Mouse (Mus musculus) heart, postnatal 0 days (tissue): ENCODE results near the gene Ttc16. TPM values are rescaled to one million over a fixed set of nuclear protein-coding genes. Genes with fewer than 3 reads are reported as not detected.

Experiments used
- ATAC-seq: fragments of 200-750 bp; cut with Nextera tagmentation; 2 replicates; pipeline ENCODE4 v1.8.0; 2017; ENCODE audit warnings: low read depth, moderate number of reproducible peaks, moderate library complexity; ENCODE audit not compliant: insufficient read depth
- DNase-seq: peaks from one replicate; pipeline ENCODE4 v3.0.0-alpha.2; 2016; ENCODE audit warnings: low spot score
- H3K27ac ChIP-seq: fragments of 300-500 bp; sonication (generic); 2 replicates; pipeline ENCODE4 v1.5.1; 2014; ENCODE audit warnings: low read depth, mild to moderate bottlenecking
- H3K27me3 ChIP-seq: fragments of 300-500 bp; sonication (generic); 2 replicates; pipeline ENCODE4 v1.6.1; 2014; ENCODE audit warnings: low read length, mixed read lengths; ENCODE audit not compliant: control insufficient read depth, insufficient read depth
- H3K36me3 ChIP-seq: fragments of 300-500 bp; sonication (generic); replicated peaks from 2 replicates; pipeline ENCODE4 v1.6.1; 2014; ENCODE audit warnings: low read length, mixed read lengths; ENCODE audit not compliant: control insufficient read depth, insufficient read depth
- H3K4me1 ChIP-seq: fragments of 300-500 bp; sonication (generic); 2 replicates; pipeline ENCODE4 v1.6.1; 2014; ENCODE audit warnings: antibody characterized with exemption; ENCODE audit not compliant: control insufficient read depth, insufficient read depth
- H3K4me2 ChIP-seq: fragments of 300-500 bp; sonication (generic); 2 replicates; pipeline ENCODE4 v1.6.1; 2014; ENCODE audit warnings: low read depth, mild to moderate bottlenecking, low read length, moderate library complexity
- H3K4me3 ChIP-seq: fragments of 300-500 bp; sonication (generic); 2 replicates; pipeline ENCODE4 v1.5.1; 2014; ENCODE audit warnings: low read depth, low read length
- H3K9ac ChIP-seq: fragments of 300-500 bp; sonication (generic); replicated peaks from 2 replicates; pipeline ENCODE4 v1.6.1; 2014; ENCODE audit warnings: low read depth, low read length, mixed read lengths
- H3K9me3 ChIP-seq: fragments of 300-500 bp; sonication (generic); replicated peaks from 2 replicates; pipeline ENCODE4 v1.6.1; 2016; ENCODE audit warnings: low read length; ENCODE audit not compliant: control insufficient read depth
- CTCF ChIP-seq: IDR thresholded peaks from 2 replicates; pipeline ENCODE4 v1.5.1; 2016; ENCODE audit warnings: antibody characterized with exemption, control low read depth, low read depth
- EP300 ChIP-seq: IDR thresholded peaks from 2 replicates; pipeline ENCODE4 v1.6.1; 2016; ENCODE audit warnings: antibody characterized with exemption, low read depth
- WGBS: fragments of 180-500 bp; shearing (Covaris S2); extraction: QIAGEN DNeasy Blood & Tissue Kit; methylation state at CpG from one replicate; pipeline ENCODE4 v1.1.7; 2014; 5-methylcytosine and 5-hydroxymethylcytosine counted together
- polyA plus RNA-seq: library from polyadenylated mRNA; unstranded; fragments of >200 nt; fragmentation: Nextera tagmentation; extraction: Ambion mirVana; gene quantifications from 2 replicates; pipeline ENCODE4 v1.2.1, GENCODE M21; 2015
- total RNA-seq: library from RNA; depleted of rRNA; stranded (reverse); fragments of >200 nt; gene quantifications from 2 replicates; pipeline ENCODE4 v1.2.3, GENCODE M21; 2014; ENCODE audit warnings: low replicate concordance

Ttc16 gene
- total and polyA plus RNA-seq, 2 experiments from 2014 or later = 0.08 TPM; not detected in 1

DNA sequence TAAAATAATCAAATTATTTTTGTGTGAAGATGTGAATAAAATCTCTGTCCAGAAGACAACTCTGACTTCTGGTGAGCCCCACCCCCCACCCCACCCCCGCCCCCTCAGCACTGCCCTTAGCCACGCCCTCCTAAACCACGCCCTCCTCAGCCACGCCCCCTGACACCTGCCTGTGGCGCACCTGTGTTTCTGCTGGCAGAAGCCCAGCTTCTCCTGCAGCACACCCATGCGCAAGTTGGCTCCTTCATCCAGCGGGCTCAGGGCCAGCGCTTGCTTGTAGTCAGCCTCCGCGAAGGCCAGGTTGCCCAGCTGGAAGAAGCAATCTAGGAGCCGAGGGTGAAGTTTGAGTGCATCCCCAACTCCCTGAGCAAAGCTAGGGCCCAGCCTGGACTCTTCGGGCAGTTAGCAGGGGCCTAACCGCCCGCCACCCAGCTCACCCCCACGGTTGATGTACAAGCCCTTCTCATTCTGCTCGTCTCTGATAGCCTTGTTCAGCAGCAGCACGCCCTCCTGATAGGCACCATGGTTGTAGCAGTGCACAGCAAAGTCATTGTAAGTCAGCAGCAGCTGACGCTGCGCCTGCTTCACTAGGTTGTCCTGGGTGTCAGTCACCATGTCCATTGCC is 6.7 kb downstream of the Ttc16 start:
- WGBS = 50% methylated on average over 19 of the region's 19 CpGs

DNA sequence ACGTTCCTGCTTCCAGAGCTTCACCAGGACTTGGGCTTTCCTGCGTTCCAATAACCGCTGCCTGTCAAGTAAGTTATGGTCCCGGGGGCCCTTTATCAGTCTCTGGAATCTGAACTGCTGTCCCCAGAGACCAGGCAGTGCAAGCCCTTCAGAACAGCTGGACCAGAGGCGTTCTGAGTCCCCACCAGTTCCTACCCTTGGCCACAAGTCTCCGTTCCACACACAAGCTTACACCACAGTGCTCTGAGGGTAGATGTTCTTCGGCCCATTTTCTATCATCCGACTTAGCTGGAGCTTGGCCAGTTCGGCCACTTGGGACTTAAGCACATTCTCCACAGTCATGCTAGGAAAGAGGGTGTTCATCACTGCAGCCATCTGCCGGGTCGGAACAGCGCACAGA is 8.2 kb downstream of the Ttc16 start:
- WGBS = 63% methylated on average over 12 of the region's 12 CpGs
- Histone ChIP-seq H3K9ac (no peak overlapping the region), H3K27me3 (no peaks in the 10 kb centered on the region), H3K4me3 (no peak overlapping the region), H3K9me3 (no peaks in the 10 kb centered on the region), H3K27ac (no peak overlapping the region), H3K36me3 (peaks cover 10% of the 10 kb centered on the region), H3K4me1 (no peaks in the 10 kb centered on the region), H3K4me2 (no peak overlapping the region)
- TF ChIP-seq CTCF (no peak), EP300 (no peak)
- DNase-seq = no peak
- no peak for ATAC-seq

More for the DNA sequence above, 6.7 kb downstream of the Ttc16 start:
- Histone ChIP-seq H3K4me3 (no peak overlapping the region), H3K27me3 (no peaks in the 10 kb centered on the region), H3K27ac (no peak overlapping the region), H3K4me2 (no peak overlapping the region), H3K9ac (no peak overlapping the region), H3K9me3 (no peaks in the 10 kb centered on the region), H3K36me3 (no peaks in the 10 kb centered on the region), H3K4me1 (no peaks in the 10 kb centered on the region)
- no peak for TF ChIP-seq EP300
- no peak for TF ChIP-seq CTCF
- DNase-seq = no peak
- no peak for ATAC-seq

DNA sequence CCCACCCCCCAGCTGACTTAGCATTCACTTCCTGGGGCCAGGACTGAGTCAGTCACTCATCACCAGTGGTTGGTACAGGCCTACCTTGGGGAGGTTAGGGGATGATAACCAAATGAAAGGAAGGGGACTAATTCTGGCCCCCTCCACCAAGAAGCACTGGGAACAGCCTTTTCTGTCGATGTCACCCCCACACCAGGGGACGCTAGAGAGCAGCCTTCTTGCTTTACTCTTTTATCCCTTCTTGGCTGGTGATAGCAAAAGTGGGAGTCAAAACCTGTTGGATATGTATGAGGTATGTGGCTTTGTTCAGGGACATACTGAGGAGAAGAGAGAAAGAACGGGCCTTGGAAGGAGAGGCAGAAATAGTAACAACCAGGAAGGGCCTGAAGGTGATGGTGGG is 12.1 kb downstream of the Ttc16 start:
- ATAC-seq (no peak), DNase-seq (no peak)
- Histone ChIP-seq H3K4me2 (no peak overlapping the region), H3K4me1 (no peaks in the 10 kb centered on the region), H3K36me3 (peaks cover 37% of the 10 kb centered on the region), H3K4me3 (no peak overlapping the region), H3K27me3 (no peaks in the 10 kb centered on the region), H3K9me3 (no peaks in the 10 kb centered on the region), H3K9ac (no peak overlapping the region), H3K27ac (no peak overlapping the region)
- no peak for TF ChIP-seq EP300
- no peak for TF ChIP-seq CTCF
- 69% methylated on average over 3 of the region's 3 CpGs for WGBS

DNA sequence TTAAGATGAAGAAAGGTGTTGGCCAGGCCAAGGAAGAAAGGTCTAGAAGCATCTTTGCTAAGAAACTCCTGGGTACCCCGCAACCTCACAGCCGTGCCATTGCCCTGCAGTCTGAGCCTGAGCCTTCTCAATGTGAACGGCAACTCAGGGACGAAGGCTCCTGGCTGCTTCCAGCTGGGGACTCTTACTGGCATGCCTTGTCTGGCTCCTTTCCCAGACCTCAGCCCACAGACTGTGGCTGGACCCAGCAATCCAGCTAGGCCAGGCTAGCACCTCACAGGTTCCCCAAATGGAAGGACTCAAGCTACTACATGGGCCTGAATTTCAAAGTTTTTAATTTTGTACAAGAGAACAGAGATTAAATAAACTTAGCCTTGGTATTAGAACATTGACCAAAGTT is 13.6 kb downstream of the Ttc16 start:
- no peaks in the 10 kb centered on the region for H3K27me3 ChIP-seq
- H3K36me3 ChIP-seq = peaks cover 37% of the 10 kb centered on the region
- no peak for ATAC-seq
- H3K4me1 ChIP-seq = no peaks in the 10 kb centered on the region
- 62% methylated on average over 4 of the region's 4 CpGs for WGBS
- no peak overlapping the region for H3K4me3 ChIP-seq
- TF ChIP-seq CTCF (no peak), EP300 (no peak)
- H3K27ac ChIP-seq = no peak overlapping the region
- no peak for DNase-seq
- no peak overlapping the region for H3K4me2 ChIP-seq
- H3K9me3 ChIP-seq = no peaks in the 10 kb centered on the region
- no peak overlapping the region for H3K9ac ChIP-seq

DNA sequence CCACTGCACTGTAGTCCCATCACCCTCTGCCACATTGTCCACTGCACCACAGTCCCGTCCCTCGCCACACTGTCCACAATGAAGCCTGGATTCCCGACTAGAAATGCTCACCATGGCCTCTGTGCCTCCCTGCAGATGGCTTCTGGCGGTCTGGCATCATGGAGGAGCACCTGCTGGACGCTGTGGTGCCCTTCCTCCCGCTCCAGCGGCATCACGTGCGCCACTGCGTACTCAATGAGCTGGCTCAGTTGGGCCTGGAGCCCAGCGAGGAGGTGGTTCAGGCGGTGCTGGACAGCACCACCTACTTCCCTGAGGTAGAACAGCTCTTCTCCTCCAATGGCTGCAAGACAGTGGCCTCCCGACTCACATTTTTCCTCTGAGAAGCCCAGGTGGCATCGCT is 14.1 kb downstream of the Ttc16 start:
- TF ChIP-seq EP300 = no peak
- no peaks in the 10 kb centered on the region for H3K9me3 ChIP-seq
- peaks cover 37% of the 10 kb centered on the region for H3K36me3 ChIP-seq
- no peak overlapping the region for H3K4me3 ChIP-seq
- no peak overlapping the region for H3K4me2 ChIP-seq
- no peak overlapping the region for H3K27ac ChIP-seq
- 89% methylated on average over 14 of the region's 14 CpGs for WGBS
- ATAC-seq (no peak), DNase-seq (no peak)
- H3K4me1 ChIP-seq = no peaks in the 10 kb centered on the region
- H3K27me3 ChIP-seq = no peaks in the 10 kb centered on the region
- no peak overlapping the region for H3K9ac ChIP-seq

DNA sequence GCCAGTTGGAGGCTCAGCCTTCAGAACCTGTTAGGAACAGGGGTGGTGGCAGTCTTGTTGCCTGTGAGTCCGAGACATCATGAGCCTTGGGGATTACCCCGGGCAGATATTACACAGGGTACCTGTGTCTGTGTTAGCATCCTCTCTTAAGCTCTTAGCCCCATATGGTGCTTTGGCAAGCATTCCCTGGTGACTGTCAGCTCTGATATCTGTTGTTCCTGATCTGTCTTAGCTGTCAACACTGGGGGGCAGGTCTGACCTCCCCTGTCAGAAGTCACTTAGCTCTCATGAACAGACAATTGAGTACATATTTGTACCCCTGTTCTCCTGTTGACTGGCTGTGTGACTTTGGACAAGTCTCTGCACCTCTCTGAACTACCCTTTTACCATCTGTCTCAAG is 16.4 kb downstream of the Ttc16 start:
- ATAC-seq = no peak
- Histone ChIP-seq H3K27ac (no peak overlapping the region), H3K4me1 (no peaks in the 10 kb centered on the region), H3K27me3 (no peaks in the 10 kb centered on the region), H3K4me3 (no peak overlapping the region), H3K36me3 (peaks cover 48% of the 10 kb centered on the region), H3K4me2 (no peak overlapping the region), H3K9ac (no peak overlapping the region), H3K9me3 (no peaks in the 10 kb centered on the region)
- 86% methylated on average over 2 of the region's 2 CpGs for WGBS
- TF ChIP-seq CTCF = no peak
- no peak for TF ChIP-seq EP300
- DNase-seq = no peak
